Mouse (Mus musculus): ENCODE results near the gene March7. TPM values are rescaled to one million over a fixed set of nuclear protein-coding genes. Genes with fewer than 3 reads are reported as not detected.

March7 gene
- 95.4 and 105 TPM in 2 replicates for polyA plus RNA-seq (2015; fragmentation: Nextera tagmentation; extraction: Ambion mirVana)

- Histone ChIP-seq H3K4me2 (replicated peaks) (peak within 1 kb of the TSS; percentile 59), H3K4me1 (replicated peaks) (peaks cover 48% of the 10 kb centered on the region), H3K4me3 (replicated peaks) (peak within 1 kb of the TSS; percentile 90), H3K9me3 (no peaks in the 10 kb centered on the region), H3K27ac (peak within 1 kb of the TSS; percentile 95), H3K9ac (replicated peaks) (peak within 1 kb of the TSS; percentile 93), H3K27me3 (peaks cover 7% of the 10 kb centered on the region; the same call in 1 of the 2 replicates), H3K36me3 (peaks cover 9% of the 10 kb centered on the region)
- peak; percentile 91 for ATAC-seq
- under 1% methylated on average over 84 of the region's 109 CpGs for WGBS
These were observed at the start of gene March7, which contains the start of gene Baz2b for GRCm38 (mm10) chr2:60209703-60210651. Gene March7 (plus strand): TSS chr2:60209887. Gene Baz2b (minus strand): TSS chr2:60209839.

DNA sequence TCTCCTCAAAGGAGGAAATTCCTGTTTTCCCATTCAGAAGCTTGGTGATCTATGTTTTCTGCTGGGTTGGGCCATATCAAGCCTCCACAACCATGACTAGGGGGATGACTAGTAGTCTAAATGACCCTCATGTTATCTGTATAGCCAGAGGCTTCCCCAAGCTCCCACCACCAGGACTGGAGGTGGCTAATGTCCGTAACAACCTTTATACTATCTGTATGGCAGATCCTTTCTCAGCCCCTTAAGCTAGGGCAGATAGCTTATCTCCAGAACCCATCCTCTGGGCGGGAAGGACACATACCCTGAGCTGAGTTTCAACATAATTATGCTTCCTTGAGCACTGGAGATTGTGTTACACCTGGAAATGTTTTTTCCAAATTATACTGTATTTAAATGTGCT is 45.9 kb upstream of the March7 start:
- no peak overlapping the region for H3K4me3 ChIP-seq (replicated peaks)
- H3K4me1 ChIP-seq (replicated peaks), result no peaks in the 10 kb centered on the region
- H3K9me3 ChIP-seq, result no peaks in the 10 kb centered on the region
- no peak overlapping the region for H3K9ac ChIP-seq (replicated peaks)
- no peaks in the 10 kb centered on the region for H3K36me3 ChIP-seq
- no peak overlapping the region for H3K4me2 ChIP-seq (replicated peaks)
- no peak for ATAC-seq
- H3K27ac ChIP-seq, result no peak overlapping the region
- H3K27me3 ChIP-seq, result no peaks in the 10 kb centered on the region
- WGBS, result 88% methylated on average over 2 of the region's 2 CpGs

- Histone ChIP-seq H3K36me3 (no peaks in the 10 kb centered on the region), H3K9me3 (no peaks in the 10 kb centered on the region), H3K27ac (no peak overlapping the region), H3K4me3 (replicated peaks) (no peak overlapping the region), H3K27me3 (no peaks in the 10 kb centered on the region), H3K4me2 (replicated peaks) (no peak overlapping the region), H3K4me1 (replicated peaks) (no peaks in the 10 kb centered on the region), H3K9ac (replicated peaks) (no peak overlapping the region)
- no peak for ATAC-seq
- WGBS, result 93% methylated on average over 11 of the region's 11 CpGs
These were observed 44.0 kb upstream of the March7 start for GRCm38 (mm10) chr2:60165679-60166078.

GRCm38 (mm10) chr2:60166878-60167277 is 42.8 kb upstream of the March7 start:
- Histone ChIP-seq H3K9ac (replicated peaks) (no peak overlapping the region), H3K9me3 (no peaks in the 10 kb centered on the region), H3K4me3 (replicated peaks) (no peak overlapping the region), H3K36me3 (no peaks in the 10 kb centered on the region), H3K4me1 (replicated peaks) (no peaks in the 10 kb centered on the region), H3K27me3 (no peaks in the 10 kb centered on the region), H3K27ac (no peak overlapping the region), H3K4me2 (replicated peaks) (no peak overlapping the region)
- ATAC-seq, result no peak
- 94% methylated on average over 4 of the region's 4 CpGs for WGBS

- no peaks in the 10 kb centered on the region for H3K4me1 ChIP-seq (replicated peaks)
- ATAC-seq, result no peak
- H3K4me3 ChIP-seq (replicated peaks), result no peak overlapping the region
- H3K9ac ChIP-seq (replicated peaks), result no peak overlapping the region
- no peaks in the 10 kb centered on the region for H3K27me3 ChIP-seq
- no peaks in the 10 kb centered on the region for H3K9me3 ChIP-seq
- WGBS, result 72% methylated on average over 7 of the region's 7 CpGs
- H3K4me2 ChIP-seq (replicated peaks), result no peak overlapping the region
- H3K27ac ChIP-seq, result no peak overlapping the region
- H3K36me3 ChIP-seq, result no peaks in the 10 kb centered on the region
These were observed 37.7 kb upstream of the March7 start for GRCm38 (mm10) chr2:60171786-60172530.

DNA sequence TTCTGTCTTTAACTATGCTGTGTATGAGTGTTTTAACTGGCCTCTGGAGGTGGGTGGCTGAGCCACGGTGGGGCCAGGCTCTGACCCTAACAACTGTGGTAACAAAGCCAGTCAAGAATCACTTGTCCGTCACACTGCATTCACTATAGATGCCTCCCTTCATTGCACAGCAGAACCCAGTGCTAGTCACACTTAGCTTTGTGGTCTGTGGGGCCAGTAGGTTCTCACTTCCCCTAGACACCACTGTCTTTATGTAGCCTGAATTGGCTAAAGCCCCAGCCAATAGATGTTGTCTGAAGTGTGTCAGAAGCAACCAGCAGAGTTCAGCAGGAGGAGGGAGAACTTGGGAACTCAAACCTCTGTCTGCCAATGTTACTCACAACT is 37.2 kb upstream of the March7 start:
- Histone ChIP-seq H3K4me3 (replicated peaks) (no peak overlapping the region), H3K4me2 (replicated peaks) (no peak overlapping the region), H3K27me3 (no peaks in the 10 kb centered on the region), H3K9ac (replicated peaks) (no peak overlapping the region), H3K27ac (no peak overlapping the region), H3K36me3 (no peaks in the 10 kb centered on the region), H3K9me3 (no peaks in the 10 kb centered on the region), H3K4me1 (replicated peaks) (no peaks in the 10 kb centered on the region)
- 51% methylated on average over 2 of the region's 2 CpGs for WGBS
- ATAC-seq, result no peak

- Histone ChIP-seq H3K4me3 (replicated peaks) (no peak overlapping the region), H3K9me3 (no peaks in the 10 kb centered on the region), H3K27ac (no peak overlapping the region), H3K27me3 (no peaks in the 10 kb centered on the region), H3K4me1 (replicated peaks) (no peaks in the 10 kb centered on the region), H3K36me3 (no peaks in the 10 kb centered on the region), H3K4me2 (replicated peaks) (no peak overlapping the region), H3K9ac (replicated peaks) (no peak overlapping the region)
- 72% methylated on average over 3 of the region's 3 CpGs for WGBS
- ATAC-seq, result no peak
These were observed 36.5 kb upstream of the March7 start for GRCm38 (mm10) chr2:60173190-60173589.

- Histone ChIP-seq H3K9me3 (no peaks in the 10 kb centered on the region), H3K36me3 (no peaks in the 10 kb centered on the region), H3K27me3 (no peaks in the 10 kb centered on the region), H3K4me3 (replicated peaks) (no peak overlapping the region), H3K27ac (no peak overlapping the region), H3K4me1 (replicated peaks) (no peaks in the 10 kb centered on the region), H3K4me2 (replicated peaks) (no peak overlapping the region), H3K9ac (replicated peaks) (no peak overlapping the region)
- no peak for ATAC-seq
- 89% methylated on average over 4 of the region's 4 CpGs for WGBS
These were observed 36.1 kb upstream of the March7 start for GRCm38 (mm10) chr2:60173595-60173994.

DNA sequence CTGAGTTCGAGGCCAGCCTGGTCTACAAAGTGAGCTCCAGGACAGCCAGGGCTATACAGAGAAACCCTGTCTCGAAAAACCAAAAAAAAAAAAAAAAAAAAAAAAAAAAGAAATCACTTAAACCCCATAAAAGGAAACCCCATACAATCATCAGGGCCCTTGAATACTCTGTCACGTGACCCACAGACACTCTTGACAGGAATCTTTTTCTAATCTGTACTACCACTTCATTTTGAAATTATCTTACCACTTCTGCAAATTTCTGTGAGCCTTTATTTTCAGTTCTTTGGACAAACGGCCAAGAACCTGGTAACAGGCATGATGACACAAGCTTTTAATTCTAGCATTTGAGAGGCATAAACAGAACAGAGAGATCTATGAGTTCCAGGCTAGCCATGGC is 34.6 kb upstream of the March7 start:
- no peaks in the 10 kb centered on the region for H3K4me1 ChIP-seq (replicated peaks)
- no peak overlapping the region for H3K4me3 ChIP-seq (replicated peaks)
- no peaks in the 10 kb centered on the region for H3K36me3 ChIP-seq
- H3K9me3 ChIP-seq, result no peaks in the 10 kb centered on the region
- H3K27ac ChIP-seq, result no peak overlapping the region
- no peak overlapping the region for H3K4me2 ChIP-seq (replicated peaks)
- no peaks in the 10 kb centered on the region for H3K27me3 ChIP-seq
- ATAC-seq, result no peak
- no peak overlapping the region for H3K9ac ChIP-seq (replicated peaks)
- WGBS, result 93% methylated on average over 2 of the region's 4 CpGs

DNA sequence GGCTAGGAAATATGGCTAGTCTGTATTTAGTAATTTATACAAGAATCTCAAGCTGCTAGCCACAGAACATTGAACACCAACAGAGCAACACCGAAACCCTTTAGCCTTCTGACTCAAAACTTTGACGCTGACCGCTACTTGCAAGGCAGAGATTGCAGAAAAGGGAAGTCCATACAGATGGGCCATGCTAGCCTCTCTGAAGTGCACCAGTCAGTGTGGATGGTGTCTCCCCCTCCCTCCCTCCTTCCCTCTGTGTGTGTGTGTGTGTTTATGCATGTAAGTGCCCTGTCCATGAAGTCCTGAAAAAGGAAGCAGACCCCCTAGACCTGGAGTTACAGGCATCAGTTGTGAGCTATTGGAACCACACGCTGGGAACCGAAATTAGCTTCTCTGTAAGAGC is 33.6 kb upstream of the March7 start:
- Histone ChIP-seq H3K9ac (replicated peaks) (no peak overlapping the region), H3K9me3 (no peaks in the 10 kb centered on the region), H3K4me3 (replicated peaks) (no peak overlapping the region), H3K27ac (no peak overlapping the region), H3K27me3 (no peaks in the 10 kb centered on the region), H3K4me2 (replicated peaks) (no peak overlapping the region), H3K4me1 (replicated peaks) (no peaks in the 10 kb centered on the region), H3K36me3 (no peaks in the 10 kb centered on the region)
- ATAC-seq, result no peak
- 85% methylated on average over 5 of the region's 5 CpGs for WGBS

- Histone ChIP-seq H3K27me3 (no peaks in the 10 kb centered on the region), H3K9me3 (no peaks in the 10 kb centered on the region), H3K4me1 (replicated peaks) (no peaks in the 10 kb centered on the region), H3K4me2 (replicated peaks) (no peak overlapping the region), H3K4me3 (replicated peaks) (no peak overlapping the region), H3K27ac (no peak overlapping the region), H3K9ac (replicated peaks) (no peak overlapping the region), H3K36me3 (no peaks in the 10 kb centered on the region)
- 75% methylated on average over 3 of the region's 3 CpGs for WGBS
- ATAC-seq, result no peak
These were observed 32.2 kb upstream of the March7 start for GRCm38 (mm10) chr2:60177490-60177889.

- Histone ChIP-seq H3K4me3 (replicated peaks) (no peak overlapping the region), H3K9me3 (no peaks in the 10 kb centered on the region), H3K4me2 (replicated peaks) (no peak overlapping the region), H3K27ac (no peak overlapping the region), H3K9ac (replicated peaks) (no peak overlapping the region), H3K4me1 (replicated peaks) (no peaks in the 10 kb centered on the region), H3K36me3 (no peaks in the 10 kb centered on the region), H3K27me3 (no peaks in the 10 kb centered on the region)
- no peak for ATAC-seq
- 58% methylated on average over 2 of the region's 2 CpGs for WGBS
These were observed 28.0 kb upstream of the March7 start for GRCm38 (mm10) chr2:60181696-60182095.

All from midbrain, embryonic 13.5 days (tissue).